Mouse (Mus musculus) gastrocnemius, postnatal 14 days (tissue): Measurements from ENCODE around the gene AC124108.1. TPM values are rescaled to one million over a fixed set of nuclear protein-coding genes. Genes with fewer than 3 reads are reported as not detected.

ENCODE experiments used
- DNase-seq: peaks from one replicate; pipeline ENCODE4 v3.0.0; 2021; ENCODE audit warnings: mixed read lengths
- intact Hi-C: fragments of 180-260 bp; cut with DNase I; formaldehyde crosslinking; loops from one replicate; pipeline ENCODE4 v1.15.1; 2025; ENCODE audit warnings: low total_unique reads
- total RNA-seq, 2 experiments: library from RNA; stranded (reverse); gene quantifications; 2 replicates each; pipeline ENCODE4 v1.2.3; 2021

Gene AC124108.1
- total RNA-seq, 2 experiments from 2014 or later = not detected

GRCm38 (mm10) chr1:132197666-132198065 is 6.4 kb downstream of the AC124108.1 start:
- no peak for DNase-seq
- intact Hi-C loops = no loop called here

GRCm38 (mm10) chr1:132198401-132199071 is 7.3 kb downstream of the AC124108.1 start:
- intact Hi-C loops = no loop called here
- no peak for DNase-seq

GRCm38 (mm10) chr1:132199244-132199643 is 8.0 kb downstream of the AC124108.1 start:
- intact Hi-C loops = no loop called here
- DNase-seq = no peak

GRCm38 (mm10) chr1:132199934-132200333 is 8.7 kb downstream of the AC124108.1 start:
- DNase-seq = no peak
- intact Hi-C loops = no loop called here

GRCm38 (mm10) chr1:132200562-132201510 is 9.6 kb downstream of the AC124108.1 start:
- no peak for DNase-seq
- intact Hi-C loops = no loop called here

GRCm38 (mm10) chr1:132201511-132201860 is 10.2 kb downstream of the AC124108.1 start:
- intact Hi-C loops = no loop called here
- no peak for DNase-seq

GRCm38 (mm10) chr1:132201936-132202335 is 10.7 kb downstream of the AC124108.1 start:
- intact Hi-C loops = no loop called here
- no peak for DNase-seq

- no peak for DNase-seq
- intact Hi-C loops = no loop called here
Observed at GRCm38 (mm10) chr1:132202771-132203170, 11.5 kb downstream of the AC124108.1 start.

GRCm38 (mm10) chr1:132205958-132206357 is 14.7 kb downstream of the AC124108.1 start:
- no peak for DNase-seq
- intact Hi-C loops = no loop called here

- no peak for DNase-seq
- intact Hi-C loops = no loop called here
Observed at GRCm38 (mm10) chr1:132206828-132207227, 15.6 kb downstream of the AC124108.1 start.

GRCm38 (mm10) chr1:132208154-132208553 is 16.9 kb downstream of the AC124108.1 start:
- DNase-seq = peak; percentile 27
- intact Hi-C loops = no loop called here

GRCm38 (mm10) chr1:132209400-132209799 is 18.1 kb downstream of the AC124108.1 start:
- intact Hi-C loops = no loop called here
- DNase-seq = no peak

GRCm38 (mm10) chr1:132210922-132211321 is 19.7 kb downstream of the AC124108.1 start:
- no peak for DNase-seq
- intact Hi-C loops = no loop called here

GRCm38 (mm10) chr1:132211672-132212071 is 20.4 kb downstream of the AC124108.1 start:
- intact Hi-C loops = no loop called here

GRCm38 (mm10) chr1:132212218-132212617 is 21.0 kb downstream of the AC124108.1 start:
- intact Hi-C loops = no loop called here
- peak; percentile 48 for DNase-seq

More at GRCm38 (mm10) chr1:132211672-132212071, 20.4 kb downstream of the AC124108.1 start:
- DNase-seq = no peak

GRCm38 (mm10) chr1:132213076-132213475 is 21.8 kb downstream of the AC124108.1 start:
- DNase-seq = no peak
- intact Hi-C loops = no loop called here

GRCm38 (mm10) chr1:132216276-132216675 is 25.0 kb downstream of the AC124108.1 start:
- intact Hi-C loops = no loop called here
- no peak for DNase-seq

- intact Hi-C loops = no loop called here
- DNase-seq = no peak
Observed at GRCm38 (mm10) chr1:132221627-132222026, 30.4 kb downstream of the AC124108.1 start.

GRCm38 (mm10) chr1:132222166-132222565 is 30.9 kb downstream of the AC124108.1 start:
- intact Hi-C loops = no loop called here
- no peak for DNase-seq

- intact Hi-C loops = no loop called here
- no peak for DNase-seq
Observed at GRCm38 (mm10) chr1:132226297-132227080, 35.2 kb downstream of the AC124108.1 start.
